Mouse (Mus musculus) hindlimb bud, embryonic 11.5 days (tissue): Measurements from ENCODE around the gene Pex10.
"Not testable (repeated sequence)": the region's sequence is repeated elsewhere in the genome, so short reads cannot be mapped to it uniquely, and the experiment has no call there.

Source experiments
- DNase-seq: peaks from one replicate; pipeline ENCODE4 v3.0.0-alpha.2; 2012; ENCODE audit warnings: low read depth, low spot score; ENCODE audit errors: extremely low spot score

Pex10 gene

DNA sequence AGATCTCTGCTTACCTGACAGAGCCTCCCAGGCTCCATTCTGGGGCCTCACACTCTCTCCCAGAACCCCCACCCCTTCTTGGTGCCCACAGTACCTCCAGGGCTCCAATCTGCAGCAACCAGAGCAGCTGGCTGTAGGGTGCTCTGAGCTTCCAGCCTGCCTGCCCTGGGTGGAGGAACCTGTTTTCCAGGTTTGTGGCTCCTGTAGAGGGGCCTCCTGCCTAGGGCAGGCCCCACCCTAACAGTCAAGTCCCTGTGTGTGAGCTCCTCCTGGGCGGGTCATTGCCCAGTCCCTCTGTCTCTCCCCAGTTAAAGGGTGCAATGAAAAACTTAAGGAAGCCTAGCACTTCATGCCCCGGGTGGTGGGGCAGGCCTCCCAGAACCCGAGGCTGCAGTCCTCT is 2.9 kb upstream of the Pex10 start:
- DNase-seq: no peak

DNA sequence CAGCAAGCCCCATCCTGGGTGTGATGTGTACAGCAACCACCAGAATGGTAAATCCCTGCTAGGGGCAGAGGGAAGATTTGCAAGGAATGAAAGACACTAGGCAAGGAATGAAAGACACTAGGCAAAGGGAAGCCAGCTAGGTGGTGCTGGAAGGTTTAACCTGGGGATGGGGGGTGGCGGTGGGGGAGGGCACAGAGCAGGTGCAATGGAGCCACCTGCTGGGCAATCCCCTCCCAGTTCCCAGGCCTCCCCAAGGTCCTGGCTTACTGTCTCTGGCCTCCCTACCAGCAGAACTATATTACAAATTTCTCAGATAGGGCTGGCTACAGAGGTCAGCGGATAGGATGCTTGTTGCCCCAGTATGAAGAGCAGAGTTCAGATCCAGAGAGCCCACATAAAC is 2.3 kb upstream of the Pex10 start:
- DNase-seq: no peak

DNA sequence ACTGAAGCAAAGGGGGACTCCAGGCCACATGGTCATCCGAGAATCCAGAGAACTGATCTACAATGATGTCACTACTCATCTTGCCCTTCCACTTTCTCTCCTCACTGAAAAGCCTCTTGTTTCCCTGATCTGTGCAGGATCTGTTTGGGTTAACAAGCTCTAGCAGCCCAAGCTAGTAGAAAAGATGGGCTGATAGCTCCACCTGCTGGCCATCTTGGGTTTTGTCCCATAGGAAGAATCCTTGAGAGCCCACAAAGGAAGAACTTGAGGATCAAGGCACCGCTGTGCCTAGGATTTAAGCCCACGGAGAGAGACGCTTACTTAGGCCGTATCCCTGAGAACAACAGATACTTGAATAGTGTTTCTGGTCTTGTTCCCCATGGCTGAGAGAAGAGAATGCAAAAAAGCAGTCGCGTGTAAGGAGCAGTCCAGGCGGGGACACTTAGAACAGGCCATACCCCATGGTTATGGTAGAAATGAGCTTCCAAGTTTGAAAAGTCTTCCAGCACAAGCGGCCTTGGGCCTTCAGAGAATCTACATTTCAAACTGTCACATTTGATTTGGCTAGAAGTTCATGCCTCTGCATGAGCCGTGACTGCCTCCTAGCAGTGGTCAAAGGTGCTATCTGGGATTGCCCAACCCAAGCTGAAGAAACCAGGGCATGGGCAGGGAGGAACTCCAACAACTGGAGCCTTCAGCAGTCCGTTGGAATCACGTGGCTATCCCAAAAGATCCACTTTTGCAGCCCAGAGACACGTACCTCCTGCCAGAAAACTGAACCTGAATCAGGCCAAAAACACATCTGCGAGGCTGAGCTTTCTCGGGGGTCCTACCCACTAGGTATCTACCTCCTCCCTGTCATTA is 614 bp upstream of the Pex10 start:
- peak; percentile 99 for DNase-seq

DNA sequence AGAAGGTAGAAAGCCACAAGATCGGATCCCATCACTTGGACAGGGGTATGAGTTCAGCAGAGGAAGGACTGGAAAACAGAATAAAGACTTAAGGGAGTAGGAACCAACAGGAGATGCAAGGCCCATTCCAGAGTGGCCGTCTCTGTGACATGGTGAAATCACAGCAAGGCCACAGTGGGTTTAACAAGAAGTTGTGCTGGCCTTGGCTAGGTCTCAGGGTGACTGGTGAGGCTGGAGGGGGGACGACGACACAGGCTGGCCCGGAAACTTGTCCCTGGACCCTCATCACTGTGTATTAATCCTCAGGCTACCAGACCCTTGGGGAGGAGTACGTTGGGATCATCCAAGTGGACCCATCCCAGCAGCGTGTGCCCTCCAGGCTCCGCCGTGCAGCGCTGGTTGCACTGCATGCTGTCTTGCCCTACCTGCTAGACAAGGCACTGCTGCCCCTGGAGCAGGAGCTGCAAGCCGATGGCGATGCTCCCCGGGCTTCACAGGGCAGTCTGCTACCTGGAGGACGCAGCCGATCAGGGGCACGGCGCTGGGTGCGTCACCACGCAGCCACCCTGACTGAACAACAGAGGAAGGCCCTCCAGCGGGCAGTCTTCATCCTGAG is 1.6 kb downstream of the Pex10 start:
- no peak for DNase-seq

DNA sequence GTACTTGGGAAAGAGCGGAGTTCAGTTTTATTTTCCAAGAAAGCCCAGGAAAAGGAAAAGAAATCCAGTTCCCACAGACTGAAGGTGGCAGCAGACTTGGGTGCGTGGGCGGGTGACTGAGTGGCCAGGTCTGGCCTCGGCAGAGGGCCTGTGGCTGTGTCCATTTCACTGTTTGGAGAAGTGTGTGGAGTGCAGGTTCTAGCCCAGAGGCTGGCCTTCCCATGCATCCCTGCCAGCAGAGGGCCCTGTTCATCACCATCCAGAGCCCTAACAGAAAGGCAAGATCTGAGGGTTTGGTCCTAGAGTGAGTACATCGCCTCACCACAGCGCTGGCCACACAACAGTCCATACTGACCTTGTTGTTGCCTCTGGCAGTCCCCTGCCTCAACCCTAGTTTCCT is 2.4 kb downstream of the Pex10 start:
- DNase-seq: no peak

DNA sequence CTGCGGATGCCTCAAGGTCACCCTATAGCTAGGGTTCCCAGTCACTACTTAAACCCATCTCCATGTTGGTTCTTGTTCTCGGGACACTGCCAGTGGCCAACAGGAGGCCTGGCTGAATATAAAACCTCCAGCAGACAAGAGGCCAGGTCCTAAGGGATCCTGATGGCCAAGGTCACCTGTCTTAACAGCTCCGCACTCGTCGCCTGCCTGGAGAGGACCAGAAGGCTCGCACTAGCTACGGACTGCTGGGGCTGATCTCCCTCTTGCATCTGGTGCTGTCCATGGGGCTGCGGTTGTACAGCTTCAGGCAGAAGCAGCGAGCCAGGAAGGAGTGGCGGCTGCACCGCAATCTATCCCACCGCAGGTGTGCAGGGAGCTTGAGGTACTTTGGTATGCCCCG is 3.4 kb downstream of the Pex10 start:
- DNase-seq: no peak

DNA sequence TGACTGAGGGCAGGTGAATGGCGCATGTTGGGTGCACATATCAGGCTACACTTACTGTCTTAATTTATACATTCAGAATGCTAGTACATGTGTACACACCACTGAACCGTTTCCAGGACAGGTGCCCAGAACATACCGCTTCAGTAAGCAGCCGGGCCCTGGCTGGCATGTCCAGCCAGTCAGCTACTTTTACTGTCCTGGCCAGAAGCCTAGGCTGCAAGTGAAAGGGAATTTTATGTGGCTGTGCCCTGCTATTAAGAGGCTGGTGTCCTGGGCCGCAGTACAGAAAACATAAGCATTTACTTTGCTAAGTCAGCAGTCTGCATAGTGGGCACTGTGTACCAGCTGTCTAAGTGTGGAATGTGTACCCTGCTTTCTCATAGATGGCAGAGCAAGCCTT is 4.1 kb downstream of the Pex10 start:
- no peak for DNase-seq

DNA sequence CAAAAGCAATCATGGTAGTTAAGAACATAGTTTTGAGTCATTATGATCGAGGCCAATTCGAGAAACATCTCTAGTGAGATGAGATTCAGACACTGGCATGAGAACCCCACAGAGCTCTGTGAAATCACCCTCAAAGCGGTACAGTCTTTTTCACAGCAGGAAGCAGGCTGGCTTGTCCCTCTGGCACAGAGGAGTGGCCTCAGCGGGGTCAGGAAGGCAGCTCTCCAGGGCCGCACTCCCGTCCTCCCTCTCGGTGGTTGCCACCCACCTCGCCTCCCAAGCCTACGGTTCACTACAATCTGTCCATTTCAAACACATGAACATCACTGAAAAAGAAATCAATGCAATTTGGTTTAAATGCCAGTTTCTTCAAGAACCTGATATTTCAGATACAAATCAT is 7.6 kb downstream of the Pex10 start:
- no peak for DNase-seq

DNA sequence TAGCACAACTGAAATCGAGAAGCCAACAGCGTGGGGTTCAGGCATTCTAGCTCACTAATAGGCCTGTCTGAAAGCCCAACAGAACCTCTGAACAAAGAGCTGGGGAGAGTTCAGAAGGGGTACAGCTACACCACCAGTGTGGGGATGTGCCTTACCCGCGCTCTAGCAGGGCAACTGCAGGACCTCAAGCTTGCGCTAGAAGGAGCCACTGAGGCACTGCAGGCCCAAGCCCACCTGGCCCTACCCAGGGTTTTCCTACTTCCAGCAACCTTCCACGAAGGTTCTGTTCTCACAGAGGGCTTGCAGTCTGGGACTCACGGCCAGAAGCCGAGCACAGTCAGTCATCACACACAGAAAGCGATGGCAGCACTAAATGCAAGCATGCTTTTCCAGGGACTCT is 8.3 kb downstream of the Pex10 start:
- no peak for DNase-seq

DNA sequence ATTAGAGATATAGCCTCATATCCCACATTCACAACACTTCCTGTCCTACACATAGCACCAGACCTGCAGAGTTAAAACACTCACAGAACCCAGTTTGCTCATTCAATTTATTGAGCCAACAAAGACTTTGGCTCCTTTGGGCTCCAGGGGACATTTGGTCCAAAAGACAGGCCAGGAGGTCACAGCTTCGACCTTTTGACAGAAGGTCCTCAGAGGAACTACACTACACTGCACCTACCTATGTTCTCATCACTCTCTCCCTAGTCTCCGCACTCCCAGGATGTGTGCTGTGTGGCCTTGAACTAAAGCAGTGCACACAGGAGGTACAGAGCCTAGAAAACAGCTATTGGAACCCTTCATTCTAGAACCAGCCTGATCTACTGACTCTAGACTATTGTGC is 9.0 kb downstream of the Pex10 start:
- no peak for DNase-seq

DNA sequence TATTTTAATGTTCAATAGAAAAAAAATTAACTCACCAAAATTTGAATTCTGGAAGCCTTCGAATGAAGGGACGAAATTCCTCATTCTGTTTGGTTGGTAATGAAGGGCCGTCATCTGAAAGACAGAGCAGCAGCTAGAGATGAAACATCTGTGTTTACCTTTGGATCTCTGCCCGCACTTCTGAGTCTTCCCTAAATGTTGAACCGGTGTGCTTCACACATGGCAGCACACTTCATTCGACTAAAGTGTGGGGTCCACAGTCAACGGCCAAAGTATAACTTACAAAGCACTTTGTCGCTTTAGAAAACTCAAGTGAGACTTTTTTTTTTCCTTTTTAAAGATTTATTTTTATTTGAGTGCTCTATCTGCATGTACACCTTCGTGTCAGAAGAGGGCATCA is 9.9 kb downstream of the Pex10 start:
- DNase-seq: no peak

DNA sequence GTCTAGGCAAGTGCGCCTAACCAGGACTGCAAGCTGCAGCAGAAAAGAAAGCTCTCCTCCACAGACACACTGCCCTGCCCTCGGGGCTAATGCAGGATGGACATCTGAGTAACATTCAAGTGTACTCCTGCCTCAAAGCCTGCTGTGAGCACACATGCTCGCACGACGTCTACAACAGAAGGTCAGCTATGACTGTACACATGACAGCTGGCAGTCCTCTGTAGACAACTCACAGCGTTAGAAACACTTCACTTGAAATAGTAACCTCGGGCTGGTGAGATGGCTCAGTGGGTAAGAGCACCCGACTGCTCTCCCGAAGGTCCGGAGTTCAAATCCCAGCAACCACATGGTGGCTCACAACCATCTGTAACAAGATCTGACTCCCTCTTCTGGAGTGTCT is 12.0 kb downstream of the Pex10 start:
- DNase-seq: not testable (repeated sequence)

DNA sequence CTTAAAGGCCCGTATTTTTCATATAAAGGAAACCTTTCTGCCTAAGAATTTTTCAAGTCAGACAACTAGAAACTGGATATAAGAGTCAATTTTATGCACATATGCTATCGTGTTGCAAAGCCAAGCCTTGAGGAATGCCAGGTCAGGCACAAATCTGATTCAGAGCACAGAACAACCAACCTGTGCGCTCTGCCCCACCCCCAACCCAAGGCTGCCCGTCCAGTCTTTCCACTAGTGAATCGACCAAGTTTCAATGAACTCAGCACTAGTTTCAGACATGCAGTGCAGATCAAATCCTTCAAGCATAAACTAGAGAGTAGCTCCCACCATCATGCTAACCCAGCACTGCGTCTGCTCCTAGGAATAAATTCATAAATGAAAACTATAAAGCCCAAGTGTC is 12.8 kb downstream of the Pex10 start:
- DNase-seq: no peak

DNA sequence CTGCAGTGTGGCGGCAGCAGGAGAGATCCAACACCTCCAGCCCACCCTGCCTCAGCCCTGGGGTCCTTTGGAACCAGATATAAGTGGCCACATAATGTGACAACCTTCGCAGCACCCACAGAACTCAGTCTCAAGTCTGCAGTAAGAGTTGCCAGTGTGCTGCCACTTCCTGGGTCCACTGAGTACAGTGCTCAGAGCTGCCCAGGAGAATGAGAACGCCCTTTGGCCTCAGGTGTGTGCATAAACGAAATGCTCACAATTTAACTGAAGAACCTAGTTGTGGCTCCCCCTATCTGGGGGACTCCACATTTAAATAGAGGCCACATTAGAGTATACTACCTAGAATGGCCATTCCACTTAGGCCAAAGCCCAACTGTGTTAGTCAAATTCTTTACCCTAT is 16.7 kb downstream of the Pex10 start:
- DNase-seq: no peak

DNA sequence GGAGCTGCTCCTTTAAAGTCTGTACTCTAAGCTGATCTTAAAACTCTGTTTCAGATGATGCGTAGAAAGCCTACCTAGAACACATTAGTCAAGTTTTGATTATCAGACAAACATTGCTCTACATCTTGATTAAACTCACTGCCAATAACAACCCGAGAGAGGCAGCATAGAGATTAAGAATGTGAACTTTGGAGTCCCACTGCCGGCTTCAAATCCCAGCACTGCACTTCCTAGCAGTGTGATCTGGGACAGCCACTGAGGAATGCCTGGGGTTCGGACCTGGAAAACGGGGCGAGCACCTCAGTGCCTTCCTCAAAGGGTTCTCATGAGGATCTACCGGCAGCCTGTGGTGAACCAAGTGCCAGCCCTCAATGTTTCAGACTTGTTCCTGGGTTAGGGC is 17.5 kb downstream of the Pex10 start:
- no peak for DNase-seq

DNA sequence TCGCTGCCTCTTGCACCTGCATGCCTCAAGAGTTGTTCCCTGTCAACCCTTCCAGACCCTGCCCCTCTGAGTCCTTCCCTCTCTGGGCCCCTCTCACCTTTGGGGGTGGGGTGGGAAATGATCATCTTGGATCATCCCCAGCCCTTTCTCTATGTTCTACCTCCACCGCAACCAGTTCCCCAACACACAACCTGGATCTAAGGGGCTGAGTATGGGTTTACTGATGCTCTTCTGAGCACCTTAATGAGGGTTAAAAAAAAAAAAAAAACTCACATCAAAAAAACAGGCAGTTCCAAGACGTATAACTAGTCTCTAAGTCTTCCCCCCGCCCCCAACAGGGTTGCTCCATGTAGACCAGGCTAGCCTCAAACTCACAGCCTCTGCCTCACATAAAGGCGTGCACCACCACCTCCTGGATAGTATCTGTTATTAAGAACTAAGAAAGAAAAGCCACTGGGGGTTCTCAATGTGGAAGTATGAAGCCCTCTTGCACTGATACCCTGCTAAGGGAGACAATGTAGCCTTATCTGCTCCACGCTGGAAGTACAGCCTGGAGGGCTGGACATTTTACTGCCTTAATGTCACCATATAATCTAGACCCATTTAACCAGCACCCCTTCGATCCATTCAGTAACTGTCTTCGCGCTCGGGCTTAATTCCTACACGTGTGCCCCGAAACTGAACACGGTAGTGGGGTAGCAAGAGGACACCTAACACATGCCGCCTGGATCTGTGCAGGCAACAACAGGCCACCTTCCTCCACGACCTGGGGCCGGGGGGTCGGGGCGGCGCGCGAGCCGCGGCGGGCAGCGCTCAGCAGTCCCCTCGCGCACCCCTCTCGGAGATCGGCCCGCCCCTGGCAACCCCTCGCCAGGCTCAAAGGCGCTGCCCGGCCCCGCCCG is 18.6 kb downstream of the Pex10 start:
- DNase-seq: no peak

DNA sequence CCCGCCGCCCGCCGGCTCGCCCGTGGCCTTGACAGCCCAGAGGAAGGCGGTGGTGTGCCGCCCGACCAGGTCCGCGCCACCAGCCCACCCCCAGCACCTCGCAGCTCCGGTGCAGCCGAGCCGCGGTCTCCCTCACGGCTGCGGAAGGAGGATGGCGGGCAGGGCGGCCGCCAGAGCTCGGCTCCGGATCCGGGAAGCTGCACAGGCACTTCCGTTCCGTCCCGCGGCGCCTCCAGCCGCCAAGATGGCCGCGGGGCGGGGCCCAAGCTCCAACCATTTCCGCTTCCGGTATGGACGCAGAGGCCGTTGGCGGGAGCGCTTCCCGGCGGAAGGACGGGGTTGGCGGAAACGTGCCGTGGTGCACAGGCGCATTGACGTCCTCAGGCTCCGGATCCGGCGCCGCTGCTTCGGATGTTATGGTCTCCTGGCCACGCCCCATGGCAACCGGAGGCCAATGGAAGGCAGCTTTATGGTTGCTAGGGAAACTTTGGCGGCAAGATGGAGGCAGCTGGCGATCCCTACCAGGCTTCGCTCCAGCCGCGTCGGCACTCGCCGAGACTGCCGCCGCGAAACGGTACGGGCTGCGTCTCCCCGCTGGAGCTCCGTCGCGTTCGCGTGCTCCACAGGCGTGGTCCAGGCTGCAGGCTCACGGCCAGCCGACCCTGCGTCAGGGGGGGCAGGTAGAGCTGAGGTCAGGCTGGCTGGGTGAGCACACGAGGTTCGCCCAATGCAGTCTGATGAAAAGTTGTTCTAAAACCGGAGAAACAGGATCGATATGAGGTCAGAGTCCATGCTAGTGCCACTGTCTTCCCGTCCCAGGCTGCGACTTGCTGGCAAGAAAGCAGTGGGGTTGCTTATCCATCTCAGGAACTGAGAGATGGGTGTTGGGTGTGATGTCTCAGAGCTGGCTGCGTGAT is 19.6 kb downstream of the Pex10 start, which contains the start of the genes Rer1 and Morn1:
Gene Rer1, minus strand, starts transcription at position 275 of the 917 bp plus-strand sequence.
Gene Morn1, plus strand, starts transcription at position 470 of the 917 bp plus-strand sequence.
- peak; percentile 99 for DNase-seq

DNA sequence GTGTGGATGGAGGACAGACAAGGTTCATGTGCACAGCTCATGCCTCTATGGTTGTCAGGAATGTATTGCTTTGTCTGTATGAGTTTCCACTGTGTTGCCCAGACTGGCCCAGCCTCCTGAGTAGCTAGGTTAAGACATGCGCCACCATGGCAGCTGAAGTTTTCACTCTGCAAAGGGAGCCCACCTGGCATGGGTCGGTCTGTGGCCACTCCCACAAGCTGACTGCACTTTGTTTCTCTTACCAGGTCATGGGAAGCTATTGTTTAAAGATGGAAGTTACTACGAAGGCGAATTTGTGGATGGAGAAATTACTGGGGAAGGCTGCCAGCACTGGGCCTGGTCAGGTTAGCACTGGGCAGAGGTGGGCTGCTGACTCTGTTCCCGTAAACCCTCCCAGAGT is 22.4 kb downstream of the Pex10 start:
- DNase-seq: no peak

DNA sequence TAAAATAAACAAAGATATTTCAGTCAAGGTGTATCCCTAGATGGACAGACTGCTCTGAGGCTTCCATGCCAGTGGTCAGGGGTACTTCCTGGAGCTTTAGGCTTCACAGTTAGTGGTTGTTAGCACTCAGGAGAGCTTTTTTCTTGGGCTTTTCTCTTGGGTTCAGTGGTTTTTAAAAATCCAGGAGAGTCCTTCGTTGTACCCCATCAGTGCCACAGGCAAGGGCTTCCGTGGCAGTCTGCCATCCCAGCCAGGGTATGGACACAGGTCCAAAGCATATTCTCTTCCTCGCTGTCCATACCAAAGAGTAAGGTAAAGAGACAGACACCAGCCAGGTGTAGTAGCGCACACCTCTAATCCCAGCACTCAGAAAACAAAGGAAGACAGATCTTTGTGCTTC is 23.3 kb downstream of the Pex10 start:
- DNase-seq: no peak

DNA sequence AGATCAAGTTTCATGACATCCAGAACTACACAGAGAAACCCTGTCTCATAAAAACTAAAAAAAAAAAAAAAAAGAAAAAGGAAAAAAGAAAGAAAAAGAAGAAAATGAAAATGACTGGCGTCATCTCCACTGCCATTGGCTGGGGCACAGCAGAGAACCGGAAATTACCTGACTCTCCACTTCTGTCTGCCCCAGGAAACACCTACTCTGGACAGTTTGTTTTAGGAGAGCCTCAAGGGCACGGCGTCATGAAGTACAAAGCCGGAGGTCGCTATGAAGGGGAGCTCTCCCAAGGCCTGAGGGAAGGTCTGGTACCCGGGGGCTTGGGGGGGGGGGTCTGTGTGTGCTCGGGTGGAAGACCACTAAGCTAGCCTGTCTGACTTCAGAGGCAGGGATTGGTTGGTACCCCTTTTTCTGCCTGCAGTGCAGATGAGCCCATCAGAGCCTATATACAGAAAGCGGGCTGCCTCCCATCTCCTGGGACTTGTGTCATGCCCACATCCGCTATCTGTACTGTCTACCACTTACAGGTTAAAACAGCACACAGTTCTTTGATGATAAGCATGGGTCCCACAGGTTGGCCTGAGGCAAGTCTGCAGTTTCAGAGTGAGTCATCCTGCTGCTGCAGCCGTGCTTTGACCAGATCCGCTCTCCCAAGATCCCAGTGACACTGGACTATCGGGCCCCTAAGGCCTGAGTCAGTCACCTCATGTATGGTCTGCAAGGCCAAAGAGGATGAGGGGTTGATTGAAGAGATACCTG is 24.1 kb downstream of the Pex10 start:
- no peak for DNase-seq
